Mouse (Mus musculus): ENCODE measurements around the gene Sh3bgrl3.

- TF ChIP-seq POLR2A (IDR thresholded peaks at IDR 0.05; ENCODE audit: insufficient read depth, low read depth, low read length) = no peak
- no peak for TF ChIP-seq CTCF (IDR thresholded peaks at IDR 0.05; ENCODE audit: insufficient read depth, low read depth, low read length)
These were observed 3.5 kb upstream of the Sh3bgrl3 start for GRCm38 (mm10) chr4:134132117-134132516.

Measured in olfactory bulb, adult 2 months (tissue).